Mouse (Mus musculus) colon, adult 2 months (tissue): ENCODE data around the gene 1500011B03Rik. TPM values are rescaled to one million over a fixed set of nuclear protein-coding genes. Genes with fewer than 3 reads are reported as not detected.

Experiments
- polyA plus RNA-seq: library from polyadenylated mRNA; depleted of rRNA; stranded (reverse); fragments of >200 nt; gene quantifications from 2 replicates; pipeline ENCODE4 v1.2.3, GENCODE M21; 2012; rRNA removed

The 1500011B03Rik gene
- 16.9 and 29.6 TPM in 2 replicates for polyA plus RNA-seq

GRCm38 (mm10) chr5:114822796-114823688, at the start of gene 1500011B03Rik:
TSS of gene 1500011B03Rik (minus strand) at chr5:114823468.

GRCm38 (mm10) chr5:114858582-114858981, 35.3 kb upstream of the 1500011B03Rik start, which contains the start of gene Gm9936:
TSS of gene Gm9936 (minus strand) at chr5:114858682.

GRCm38 (mm10) chr5:114853364-114853763, 30.1 kb upstream of the 1500011B03Rik start, which contains the start of gene 4930519G04Rik:
TSS of gene 4930519G04Rik (plus strand) at chr5:114853664.

DNA sequence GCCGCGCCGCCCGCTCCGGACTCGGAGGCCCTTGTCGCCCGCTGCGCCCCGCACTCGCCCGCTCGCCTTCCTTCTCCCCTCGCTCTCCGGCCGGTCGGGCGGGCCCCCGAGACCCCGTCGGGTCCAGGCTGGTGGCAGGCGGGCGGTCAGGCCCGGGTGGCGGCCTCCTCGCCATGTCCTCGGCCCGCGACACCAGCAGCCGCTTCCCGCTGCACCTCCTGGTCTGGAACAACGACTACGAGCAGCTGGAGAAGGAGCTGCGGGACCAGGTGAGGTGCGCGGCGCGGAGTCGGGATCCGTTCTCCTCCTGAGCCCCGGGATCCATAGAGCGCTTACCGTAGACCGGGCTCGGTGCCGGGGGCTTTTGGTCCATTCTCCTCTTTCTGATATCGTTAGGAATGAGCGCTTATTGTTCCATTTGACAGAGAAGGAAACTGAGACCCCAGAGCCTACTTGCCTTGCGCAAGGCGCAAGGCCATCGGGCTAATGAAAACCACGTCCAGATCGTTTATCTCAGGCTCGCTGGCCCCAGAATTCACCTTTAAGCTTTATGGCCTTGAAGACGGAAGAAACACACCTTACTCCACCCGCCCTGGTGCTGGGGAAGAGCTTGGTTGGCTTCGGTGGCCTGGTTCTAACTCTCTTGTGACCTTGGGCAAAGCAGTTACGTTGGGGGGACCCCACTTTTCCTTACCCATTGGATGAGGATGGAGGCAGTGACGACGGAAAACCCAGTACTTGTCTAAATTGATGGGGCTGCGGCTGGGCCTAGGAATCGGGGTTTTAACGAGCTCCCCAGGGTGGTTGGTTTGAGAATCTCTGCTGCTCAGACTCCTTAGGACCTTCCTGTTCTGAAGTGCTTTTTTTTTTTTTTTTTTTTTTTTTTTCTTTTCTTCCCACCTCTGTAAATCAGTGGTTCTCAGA, 48.0 kb downstream of the 1500011B03Rik start, which contains the start of gene Git2:
Git2 (minus strand) TSS at position 462 of the 924 bp plus-strand sequence.

GRCm38 (mm10) chr5:114774403-114775051, 48.7 kb downstream of the 1500011B03Rik start, which contains the start of gene Ankrd13a:
TSS of gene Ankrd13a (plus strand) at chr5:114774677.

Other genes starting within 250 kb of the 1500011B03Rik start
- gene Trpv4, start 165.0 kb downstream of the 1500011B03Rik start, polyA plus RNA-seq = 3.4 and 3.8 TPM in 2 replicates
- gene Gltp, start 132.5 kb downstream of the 1500011B03Rik start, polyA plus RNA-seq = 194 TPM in 2 replicates
- gene Tchp, start 115.7 kb downstream of the 1500011B03Rik start, polyA plus RNA-seq = 8.7 and 12.5 TPM in 2 replicates
- gene Ankrd13a, start 48.8 kb downstream of the 1500011B03Rik start, polyA plus RNA-seq = 131 and 166 TPM in 2 replicates
- 29.1 and 35.7 TPM in 2 replicates for gene Git2, start 48.0 kb downstream of the 1500011B03Rik start, polyA plus RNA-seq
- not detected in 2 replicates for gene 4930519G04Rik, start 30.2 kb upstream of the 1500011B03Rik start, polyA plus RNA-seq
- gene Gm9936, start 35.2 kb upstream of the 1500011B03Rik start, polyA plus RNA-seq = not detected in 2 replicates
- 6.3 and 8.6 TPM in 2 replicates for gene Oasl2, start 73.5 kb upstream of the 1500011B03Rik start, polyA plus RNA-seq
- gene Oasl1, start 99.8 kb upstream of the 1500011B03Rik start, polyA plus RNA-seq = 24.7 and 50.4 TPM in 2 replicates
- 19.6 and 21.7 TPM in 2 replicates for gene 2210016L21Rik, start 118.7 kb upstream of the 1500011B03Rik start, polyA plus RNA-seq
- 16.8 and 18.4 TPM in 2 replicates for gene Hnf1a, start 147.6 kb upstream of the 1500011B03Rik start, polyA plus RNA-seq
- 72.4 and 89.9 TPM in 2 replicates for gene Sppl3, start 187.7 kb upstream of the 1500011B03Rik start, polyA plus RNA-seq